Mouse (Mus musculus): ENCODE results near the gene Cdk2. TPM values are rescaled to one million over a fixed set of nuclear protein-coding genes. Genes with fewer than 3 reads are reported as not detected.

Gene Cdk2
- polyA plus RNA-seq, 1 experiment from 2014 or later, result 79.8 TPM

Other genes with a start within 250 kb of the Cdk2 start
- gene Smarcc2, start 245.8 kb downstream of the Cdk2 start, polyA plus RNA-seq (2015; fragmentation: Nextera tagmentation; extraction: Ambion mirVana), result 63.1 and 70.0 TPM in 2 replicates
- gene Myl6, start 210.9 kb downstream of the Cdk2 start, polyA plus RNA-seq (2015; fragmentation: Nextera tagmentation; extraction: Ambion mirVana), result 1,838 and 1,873 TPM in 2 replicates
- gene Myl6b, start 206.3 kb downstream of the Cdk2 start, polyA plus RNA-seq (2015; fragmentation: Nextera tagmentation; extraction: Ambion mirVana), result 3.0 and 3.4 TPM in 2 replicates
- gene Esyt1, start 179.2 kb downstream of the Cdk2 start, polyA plus RNA-seq (2015; fragmentation: Nextera tagmentation; extraction: Ambion mirVana), result 28.8 and 32.1 TPM in 2 replicates
- 12.1 and 12.4 TPM in 2 replicates for gene Zc3h10, start 157.3 kb downstream of the Cdk2 start, polyA plus RNA-seq (2015; fragmentation: Nextera tagmentation; extraction: Ambion mirVana)
- 3,689 and 3,942 TPM in 2 replicates for gene Rpl41, start 155.7 kb downstream of the Cdk2 start, polyA plus RNA-seq (2015; fragmentation: Nextera tagmentation; extraction: Ambion mirVana)
- 213 and 215 TPM in 2 replicates for gene Pa2g4, start 139.0 kb downstream of the Cdk2 start, polyA plus RNA-seq (2015; fragmentation: Nextera tagmentation; extraction: Ambion mirVana)
- gene Erbb3, start 115.4 kb downstream of the Cdk2 start, polyA plus RNA-seq (2015; fragmentation: Nextera tagmentation; extraction: Ambion mirVana), result 24.0 and 27.6 TPM in 2 replicates
- gene Rps26, start 78.3 kb downstream of the Cdk2 start, polyA plus RNA-seq (2015; fragmentation: Nextera tagmentation; extraction: Ambion mirVana), result 674 and 714 TPM in 2 replicates
- gene Ikzf4, start 59.0 kb downstream of the Cdk2 start, polyA plus RNA-seq (2015; fragmentation: Nextera tagmentation; extraction: Ambion mirVana), result 2.2 and 2.7 TPM in 2 replicates
- gene Suox, start 31.0 kb downstream of the Cdk2 start, polyA plus RNA-seq (2015; fragmentation: Nextera tagmentation; extraction: Ambion mirVana), result 14.4 and 16.2 TPM in 2 replicates
- gene Rab5b, start 8.8 kb downstream of the Cdk2 start, polyA plus RNA-seq (2015; fragmentation: Nextera tagmentation; extraction: Ambion mirVana), result 68.9 and 75.1 TPM in 2 replicates
- gene Pmel, start 836 bp downstream of the Cdk2 start, polyA plus RNA-seq (2015; fragmentation: Nextera tagmentation; extraction: Ambion mirVana), result 1.3 and 1.9 TPM in 2 replicates
- gene Dgka, start 39.8 kb upstream of the Cdk2 start, polyA plus RNA-seq (2015; fragmentation: Nextera tagmentation; extraction: Ambion mirVana), result 15.9 and 18.0 TPM in 2 replicates
- 36.1 TPM in 2 replicates for gene Pym1, start 42.9 kb upstream of the Cdk2 start, polyA plus RNA-seq (2015; fragmentation: Nextera tagmentation; extraction: Ambion mirVana)
- gene Mmp19, start 85.9 kb upstream of the Cdk2 start, polyA plus RNA-seq (2015; fragmentation: Nextera tagmentation; extraction: Ambion mirVana), result 1.2 and 2.0 TPM in 2 replicates
- 49.8 and 50.6 TPM in 2 replicates for gene Dnajc14, start 99.0 kb upstream of the Cdk2 start, polyA plus RNA-seq (2015; fragmentation: Nextera tagmentation; extraction: Ambion mirVana)
- gene Tmem198b, start 99.3 kb upstream of the Cdk2 start, polyA plus RNA-seq (2015; fragmentation: Nextera tagmentation; extraction: Ambion mirVana), result 15.4 and 16.3 TPM in 2 replicates
- gene Sarnp, start 112.3 kb upstream of the Cdk2 start, polyA plus RNA-seq (2015; fragmentation: Nextera tagmentation; extraction: Ambion mirVana), result 187 and 207 TPM in 2 replicates
- gene Ormdl2, start 116.6 kb upstream of the Cdk2 start, polyA plus RNA-seq (2015; fragmentation: Nextera tagmentation; extraction: Ambion mirVana), result 92.8 and 95.7 TPM in 2 replicates
- 4.4 and 4.7 TPM in 2 replicates for gene Gdf11, start 186.7 kb upstream of the Cdk2 start, polyA plus RNA-seq (2015; fragmentation: Nextera tagmentation; extraction: Ambion mirVana)
- gene Cd63, start 196.0 kb upstream of the Cdk2 start, polyA plus RNA-seq (2015; fragmentation: Nextera tagmentation; extraction: Ambion mirVana), result 693 and 758 TPM in 2 replicates
- gene Rdh5, start 217.9 kb upstream of the Cdk2 start, polyA plus RNA-seq (2015; fragmentation: Nextera tagmentation; extraction: Ambion mirVana), result 12.9 and 15.0 TPM in 2 replicates
- gene Bloc1s1, start 219.0 kb upstream of the Cdk2 start, polyA plus RNA-seq (2015; fragmentation: Nextera tagmentation; extraction: Ambion mirVana), result 190 and 208 TPM in 2 replicates
- 5.2 and 5.7 TPM in 2 replicates for gene Itga7, start 228.8 kb upstream of the Cdk2 start, polyA plus RNA-seq (2015; fragmentation: Nextera tagmentation; extraction: Ambion mirVana)

Measured in stomach, embryonic 15.5 days (tissue).